Mouse (Mus musculus): Measurements from ENCODE around the gene Prodh2. TPM values are rescaled to one million over a fixed set of nuclear protein-coding genes. Genes with fewer than 3 reads are reported as not detected.

The Prodh2 gene
- polyA plus RNA-seq (2012): not detected in 2 replicates

DNA sequence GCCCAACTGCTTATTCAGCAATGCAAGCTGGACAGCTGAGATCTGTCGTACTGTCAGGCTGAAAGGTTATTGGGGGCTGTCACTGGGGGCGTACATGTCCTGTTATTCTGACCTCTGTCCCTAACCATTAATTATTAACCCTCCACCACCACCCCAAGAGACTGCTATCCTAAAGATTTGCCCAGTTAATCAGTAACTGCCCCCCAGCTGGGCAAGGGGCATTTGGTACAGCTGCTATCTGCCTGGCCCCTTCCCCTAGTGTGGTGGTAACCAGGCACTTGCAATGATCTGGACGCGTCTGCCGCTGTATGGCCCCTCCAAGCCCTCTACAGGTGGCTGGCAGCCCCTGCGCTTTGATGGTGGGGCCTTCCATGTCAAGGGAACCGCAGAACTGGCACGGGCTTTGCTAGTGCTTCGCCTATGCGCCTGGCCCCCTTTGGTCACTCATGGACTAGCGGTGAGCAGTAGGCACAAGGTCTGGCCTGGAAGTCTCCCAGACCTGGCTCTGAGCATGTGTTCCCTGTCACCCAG lies at the start of gene Prodh2:
Prodh2 (plus strand) TSS at position 222 of the 531 bp plus-strand sequence.

DNA sequence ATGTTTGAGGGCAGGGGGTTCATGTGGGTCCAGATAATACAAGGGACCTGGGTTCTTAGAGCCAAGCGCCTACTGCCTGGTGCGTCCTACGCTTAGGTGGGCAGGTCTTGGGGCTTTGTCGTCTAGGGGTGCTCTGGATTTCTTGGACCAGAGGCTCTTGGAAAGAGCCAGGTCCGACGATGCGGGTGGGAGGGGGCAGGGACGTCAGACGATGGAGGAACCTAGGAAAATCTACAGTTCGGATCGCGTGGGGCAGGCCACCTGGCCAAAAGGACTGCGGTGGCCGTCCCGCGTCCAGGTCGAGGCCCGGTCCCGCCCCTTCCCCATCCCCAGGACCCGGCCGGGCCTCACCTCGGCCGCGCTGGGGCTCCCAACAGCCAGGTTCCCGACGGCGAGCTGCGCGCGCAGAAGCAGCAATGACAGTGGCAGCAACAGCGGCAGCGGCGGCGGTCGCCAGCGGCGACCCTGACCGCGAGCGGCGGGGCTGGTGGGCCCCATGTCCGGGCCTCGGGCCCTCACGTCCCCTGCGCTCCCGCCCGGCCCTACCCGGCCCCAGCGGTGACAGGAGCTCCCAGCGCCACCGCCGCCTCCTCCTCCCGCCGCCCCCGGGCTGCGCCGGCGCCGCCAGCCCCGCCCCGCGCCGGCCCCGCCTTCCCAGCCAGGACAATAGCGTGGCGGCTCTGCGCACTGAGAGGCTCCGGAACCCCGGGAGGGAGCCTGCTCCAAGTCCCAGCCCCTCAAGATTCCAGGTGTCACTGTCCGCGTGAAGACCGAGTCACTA lies 48.3 kb upstream of the Prodh2 start, which contains the start of gene Aplp1:
Aplp1 (minus strand) TSS at position 565 of the 781 bp plus-strand sequence.

DNA sequence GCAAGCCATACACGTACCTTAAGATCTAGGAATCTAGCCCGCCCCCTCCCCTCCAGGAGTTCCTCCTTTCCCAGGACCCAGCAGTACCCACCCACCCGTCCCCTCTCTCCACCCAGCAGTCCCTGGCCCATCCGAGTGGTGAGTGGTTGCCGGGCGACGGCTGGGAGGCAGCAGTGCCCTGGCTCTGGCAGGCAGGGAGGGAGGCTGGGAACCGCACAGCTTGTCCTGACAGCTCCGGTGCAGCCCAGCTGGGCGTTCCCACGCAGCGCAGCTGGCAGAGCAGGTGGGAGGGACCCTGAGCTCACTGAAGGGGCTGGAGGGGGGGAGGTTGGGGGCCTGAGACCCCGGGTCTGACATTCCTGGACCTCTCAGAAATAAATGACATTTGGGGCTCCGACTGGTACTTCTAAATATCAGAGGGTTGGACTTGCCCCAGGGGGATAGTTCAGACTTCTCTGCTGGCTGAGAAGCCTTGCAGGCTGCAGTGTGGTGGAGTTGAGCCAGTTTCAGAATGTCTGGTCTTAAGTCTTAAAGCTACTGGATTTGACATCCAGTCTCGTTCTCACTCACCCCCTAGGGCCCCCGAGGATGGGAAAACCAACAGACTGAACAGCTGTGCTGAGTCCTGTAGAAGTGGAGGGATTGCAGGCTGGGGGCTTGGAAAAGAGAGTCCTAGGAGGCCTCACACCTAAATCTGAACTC lies 35.6 kb upstream of the Prodh2 start, which contains the start of the genes Kirrel2 and Nphs1:
Kirrel2 (minus strand) TSS at position 62 of the 702 bp plus-strand sequence.
Nphs1 (plus strand) TSS at position 687 of the 702 bp plus-strand sequence.

DNA sequence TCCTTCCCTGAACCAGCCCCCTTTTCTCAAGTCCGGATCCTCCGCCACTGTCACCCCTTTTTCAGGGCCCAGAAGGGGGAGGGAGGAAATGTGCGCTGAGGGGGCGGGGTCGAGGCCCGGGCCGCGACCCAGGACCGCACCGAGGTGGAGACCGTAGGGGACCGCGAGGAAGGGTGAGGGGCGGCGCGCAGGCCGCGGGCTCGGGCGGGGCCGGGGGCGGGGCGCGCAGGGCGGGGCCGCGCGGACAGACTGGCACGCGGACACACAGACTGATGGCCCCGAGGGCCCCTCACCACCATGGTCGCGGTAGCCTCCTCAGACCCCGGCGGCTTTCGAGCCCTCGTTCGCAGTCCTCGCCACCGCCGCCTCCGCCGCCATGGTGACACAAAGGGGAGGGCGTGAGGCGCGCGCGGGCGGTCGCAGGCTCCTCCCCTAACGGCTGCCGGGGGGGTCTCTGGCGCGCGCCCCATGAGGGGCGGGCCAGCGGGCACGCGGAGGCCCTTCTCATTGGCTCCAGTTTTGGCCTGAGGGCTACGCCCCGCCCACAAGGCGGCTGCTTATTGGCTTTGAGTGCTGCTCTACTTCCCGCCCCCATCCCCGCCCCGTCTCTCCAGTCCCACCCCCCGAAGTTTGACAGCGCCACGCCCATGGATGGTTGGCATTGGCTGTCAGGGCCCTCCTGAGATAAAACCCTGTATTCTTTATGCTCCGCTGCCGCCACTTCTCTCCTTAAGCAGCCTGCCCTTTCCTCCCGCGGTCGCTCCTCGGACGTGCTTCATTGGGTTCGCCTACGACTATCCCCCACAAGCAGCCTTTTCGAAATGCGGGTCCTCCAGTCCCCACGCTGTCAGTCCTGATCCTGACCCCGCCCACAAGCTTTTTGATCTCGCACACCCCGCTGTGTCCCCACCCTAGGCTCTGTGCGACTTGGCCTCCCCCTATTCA lies 41.5 kb downstream of the Prodh2 start, which contains the start of gene Arhgap33:
Arhgap33 (minus strand) TSS at position 428 of the 945 bp plus-strand sequence.

DNA sequence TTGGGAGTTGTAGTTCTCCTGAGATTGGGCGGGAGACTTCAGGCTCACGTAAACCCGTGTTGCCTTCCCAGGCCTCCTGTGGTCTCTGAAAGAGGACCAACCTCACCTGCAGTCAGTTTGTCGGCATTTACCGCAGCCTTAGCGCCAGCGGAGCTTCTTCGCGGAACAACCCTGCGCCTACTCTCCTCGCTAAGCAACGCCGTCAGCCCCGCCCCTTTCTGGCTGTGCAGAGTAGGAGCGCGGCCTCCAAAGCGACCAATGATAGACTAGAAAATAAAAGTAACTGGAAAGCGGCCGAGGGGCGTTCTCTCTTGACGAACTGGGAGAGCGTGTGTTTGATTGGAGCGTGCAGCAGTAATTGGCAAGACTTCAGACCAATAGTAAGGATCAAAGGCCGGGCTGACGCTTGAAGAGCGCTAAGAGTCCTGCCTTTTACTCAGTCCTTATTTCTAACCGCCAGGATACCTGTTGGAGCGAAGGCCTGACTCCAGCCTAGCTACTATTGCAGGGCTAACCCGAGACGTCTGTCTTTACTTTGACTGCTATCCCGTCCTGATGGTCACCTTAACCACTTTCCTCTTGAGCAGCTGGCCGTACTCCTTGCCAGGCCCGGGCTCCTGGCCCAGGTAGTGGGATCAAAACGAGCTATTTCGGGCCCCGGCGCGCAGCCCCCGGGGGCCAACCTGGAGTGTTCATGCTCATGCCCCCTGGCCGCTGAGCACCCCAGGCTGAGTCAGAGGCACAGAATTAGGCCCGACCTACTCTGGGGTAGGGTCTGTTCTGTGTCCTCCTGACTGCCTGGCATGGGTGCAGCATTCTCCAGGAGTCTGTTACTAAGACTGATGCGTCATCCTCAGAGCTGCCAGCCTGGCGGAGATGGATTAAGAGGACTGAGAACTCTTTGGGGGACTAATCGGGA lies 58.9 kb downstream of the Prodh2 start, which contains the start of the genes Hspb6 and Proser3:
Hspb6 (plus strand) TSS at position 77 of the 919 bp plus-strand sequence.
Proser3 (minus strand) TSS at position 198 of the 919 bp plus-strand sequence.

DNA sequence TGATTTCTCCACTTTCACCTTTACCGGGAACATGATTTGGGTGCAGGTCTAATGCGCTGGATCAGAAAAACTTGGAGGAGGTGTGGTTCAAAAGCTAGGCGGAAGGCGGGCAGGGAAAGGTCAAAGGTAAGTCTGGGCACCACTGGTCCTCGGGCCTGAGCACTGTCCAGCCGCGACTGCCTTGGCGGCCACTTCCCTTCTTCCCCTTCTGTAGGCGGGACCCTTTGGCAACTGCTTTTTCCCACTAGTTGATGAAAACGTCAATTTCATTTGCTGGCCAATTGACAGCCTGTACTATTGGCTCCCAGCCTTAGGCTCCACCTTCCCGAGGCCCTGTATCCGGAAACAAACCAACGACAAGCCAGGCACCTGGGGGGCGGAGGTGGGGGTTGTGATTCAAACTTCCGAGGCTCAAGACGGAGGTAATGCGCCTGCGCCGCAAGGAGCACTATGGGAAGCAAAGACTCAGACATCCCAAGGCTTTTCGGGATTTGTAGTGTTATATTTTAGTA lies 66.1 kb downstream of the Prodh2 start, which contains the start of gene Lin37:
Lin37 (minus strand) TSS at position 396 of the 512 bp plus-strand sequence.

Other genes with a start within 250 kb of the Prodh2 start
- 0.30 and 0.38 TPM in 2 replicates for gene Thap8, start 213.5 kb upstream of the Prodh2 start, polyA plus RNA-seq (2012)
- gene Wdr62, start 213.2 kb upstream of the Prodh2 start, polyA plus RNA-seq (2012): 62.9 and 71.0 TPM in 2 replicates
- 0.36 and 0.95 TPM in 2 replicates for gene Clip3, start 201.9 kb upstream of the Prodh2 start, polyA plus RNA-seq (2012)
- 63.3 and 74.5 TPM in 2 replicates for gene Alkbh6, start 184.9 kb upstream of the Prodh2 start, polyA plus RNA-seq (2012)
- 1.6 and 2.0 TPM in 2 replicates for gene Syne4, start 178.8 kb upstream of the Prodh2 start, polyA plus RNA-seq (2012)
- 0.48 and 0.54 TPM in 2 replicates for gene E130208F15Rik, start 171.9 kb upstream of the Prodh2 start, polyA plus RNA-seq (2012)
- 8.0 and 10.3 TPM in 2 replicates for gene Sdhaf1, start 169.7 kb upstream of the Prodh2 start, polyA plus RNA-seq (2012)
- 0.11 TPM in 1 of 2 replicates, not detected in the other for gene Lrfn3, start 130.8 kb upstream of the Prodh2 start, polyA plus RNA-seq (2012)
- 186 and 336 TPM in 2 replicates for gene Tyrobp, start 79.9 kb upstream of the Prodh2 start, polyA plus RNA-seq (2012)
- 6.4 and 7.2 TPM in 2 replicates for gene Hcst, start 73.8 kb upstream of the Prodh2 start, polyA plus RNA-seq (2012)
- gene Nfkbid, start 71.9 kb upstream of the Prodh2 start, polyA plus RNA-seq (2012): 103 and 112 TPM in 2 replicates
- gene Aplp1, start 48.1 kb upstream of the Prodh2 start, polyA plus RNA-seq (2012): 0.08 and 0.15 TPM in 2 replicates
- gene Kirrel2, start 35.9 kb upstream of the Prodh2 start, polyA plus RNA-seq (2012): 0.05 and 0.13 TPM in 2 replicates
- not detected in 2 replicates for gene Nphs1, start 35.3 kb upstream of the Prodh2 start, polyA plus RNA-seq (2012)
- gene Arhgap33, start 41.4 kb downstream of the Prodh2 start, polyA plus RNA-seq (2012): 74.2 and 104 TPM in 2 replicates
- 6.5 and 7.0 TPM in 2 replicates for gene Hspb6, start 58.6 kb downstream of the Prodh2 start, polyA plus RNA-seq (2012)
- gene Proser3, start 58.7 kb downstream of the Prodh2 start, polyA plus RNA-seq (2012): 20.5 and 24.2 TPM in 2 replicates
- gene Lin37, start 66.2 kb downstream of the Prodh2 start, polyA plus RNA-seq (2012): 64.1 and 77.3 TPM in 2 replicates
- 86.2 and 92.8 TPM in 2 replicates for gene U2af1l4, start 69.7 kb downstream of the Prodh2 start, polyA plus RNA-seq (2012)
- 3.0 and 6.0 TPM in 2 replicates for gene Gm49396, start 69.7 kb downstream of the Prodh2 start, polyA plus RNA-seq (2012)
- 48.5 and 51.9 TPM in 2 replicates for gene Psenen, start 70.0 kb downstream of the Prodh2 start, polyA plus RNA-seq (2012)
- gene Igflr1, start 71.8 kb downstream of the Prodh2 start, polyA plus RNA-seq (2012): 8.8 and 9.3 TPM in 2 replicates
- gene Kmt2b, start 95.1 kb downstream of the Prodh2 start, polyA plus RNA-seq (2012): 80.2 and 109 TPM in 2 replicates
- 0.64 TPM in 1 of 2 replicates, not detected in the other for gene Zbtb32, start 105.3 kb downstream of the Prodh2 start, polyA plus RNA-seq (2012)
- 0.46 and 0.82 TPM in 2 replicates for gene Upk1a, start 119.2 kb downstream of the Prodh2 start, polyA plus RNA-seq (2012)
- 70.6 and 81.6 TPM in 2 replicates for gene Cox6b1, start 132.5 kb downstream of the Prodh2 start, polyA plus RNA-seq (2012)
- gene Etv2, start 142.2 kb downstream of the Prodh2 start, polyA plus RNA-seq (2012): 0.23 and 0.25 TPM in 2 replicates
- 287 and 309 TPM in 2 replicates for gene Rbm42, start 156.7 kb downstream of the Prodh2 start, polyA plus RNA-seq (2012)
- gene Haus5, start 171.4 kb downstream of the Prodh2 start, polyA plus RNA-seq (2012): 39.5 and 49.7 TPM in 2 replicates
- not detected in 2 replicates for gene Pmis2, start 178.0 kb downstream of the Prodh2 start, polyA plus RNA-seq (2012)
- gene 2200002J24Rik, start 205.3 kb downstream of the Prodh2 start, polyA plus RNA-seq (2012): not detected in 2 replicates
- 0.93 and 1.6 TPM in 2 replicates for gene Atp4a, start 218.6 kb downstream of the Prodh2 start, polyA plus RNA-seq (2012)
- 48.5 and 64.1 TPM in 2 replicates for gene Tmem147, start 235.9 kb downstream of the Prodh2 start, polyA plus RNA-seq (2012)

Measured in megakaryocyte-erythroid progenitor cell, adult 5 weeks (primary cell).